Mouse (Mus musculus): Measurements from ENCODE around the gene Prm2.

DNA sequence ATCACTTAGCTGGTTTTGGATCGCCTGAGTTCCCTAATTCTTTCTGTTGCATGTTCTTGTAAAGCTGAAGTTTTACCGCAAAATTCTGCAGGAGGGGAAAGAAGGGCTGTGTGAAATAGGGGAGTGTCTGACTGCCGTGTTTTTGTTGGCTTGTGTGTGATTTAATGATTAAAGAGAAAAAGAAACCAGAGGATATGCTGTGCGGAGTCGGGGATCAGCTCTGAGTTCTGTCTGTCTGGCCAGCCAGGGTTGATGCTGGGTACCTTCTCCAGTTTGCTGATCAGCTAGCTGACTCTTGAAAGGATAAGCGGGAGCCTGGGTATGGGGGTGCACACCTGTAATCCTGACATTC, 48.4 kb upstream of the Prm2 start:
- no peak for TF ChIP-seq POLR2A (IDR thresholded peaks at IDR 0.05; ENCODE audit: insufficient read length, low read depth)
- no peak for TF ChIP-seq MYOG (IDR thresholded peaks at IDR 0.05; ENCODE audit: control insufficient read depth in 1 of 3, insufficient read depth in 1 of 3, insufficient read length in 2 of 3, low read depth in 2 of 3)
- TF ChIP-seq E2F4 (IDR thresholded peaks at IDR 0.05; ENCODE audit: insufficient read depth): no peak
- TF ChIP-seq POLR2AphosphoS2 (IDR thresholded peaks at IDR 0.05; ENCODE audit: insufficient read length, low read depth): no peak
- no peak for TF ChIP-seq USF1 (IDR thresholded peaks at IDR 0.05; ENCODE audit: low read depth)
- TF ChIP-seq TCF12 (IDR thresholded peaks at IDR 0.05; ENCODE audit: insufficient read depth, poor library complexity, severe bottlenecking): no peak
- no peak for TF ChIP-seq TCF3 (IDR thresholded peaks at IDR 0.05; ENCODE audit: insufficient read length, low read depth)
